Mouse (Mus musculus): Measurements from ENCODE around the gene Pxt1.

DNA sequence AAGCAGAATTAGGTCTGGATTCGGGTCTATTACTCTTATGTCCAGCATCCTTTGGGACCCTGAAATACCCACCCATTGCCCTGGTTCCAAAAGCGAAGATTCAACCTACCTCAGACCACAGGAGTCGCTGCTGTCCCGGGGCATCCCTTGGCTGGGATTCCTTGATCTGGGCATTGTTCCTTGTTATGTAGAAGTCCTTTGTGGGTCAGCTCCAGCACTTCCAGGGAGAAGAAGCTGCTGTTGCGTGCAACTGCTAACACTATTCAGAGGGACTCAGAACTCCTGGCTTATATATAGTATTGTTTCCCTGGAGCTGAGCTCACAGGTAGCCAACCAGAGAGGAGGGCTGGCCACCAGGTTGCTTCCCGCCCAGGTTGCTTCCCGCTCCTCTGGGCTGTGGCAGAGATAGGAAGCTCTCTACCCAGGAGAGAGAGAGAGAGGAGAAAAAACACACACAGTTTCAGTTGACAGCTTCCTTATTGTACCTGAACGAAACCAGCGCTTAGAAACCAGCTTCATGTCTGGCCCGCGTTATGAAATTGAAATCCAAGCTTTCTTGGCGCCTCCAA, 28.5 kb downstream of the Pxt1 start, which contains the start of gene 4930539E08Rik:
- TF ChIP-seq CTCF (IDR thresholded peaks at IDR 0.05; ENCODE audit: low read depth): no peak
- no peak for TF ChIP-seq EP300 (IDR thresholded peaks at IDR 0.05; ENCODE audit: low read depth)

Data from liver, embryonic 14.5 days (tissue).